Mouse (Mus musculus): ENCODE measurements around the gene Prdm16. TPM values are rescaled to one million over a fixed set of nuclear protein-coding genes. Genes with fewer than 3 reads are reported as not detected.

Gene Prdm16
- polyA plus RNA-seq, 1 experiment from 2014 or later: 12.5 TPM

DNA sequence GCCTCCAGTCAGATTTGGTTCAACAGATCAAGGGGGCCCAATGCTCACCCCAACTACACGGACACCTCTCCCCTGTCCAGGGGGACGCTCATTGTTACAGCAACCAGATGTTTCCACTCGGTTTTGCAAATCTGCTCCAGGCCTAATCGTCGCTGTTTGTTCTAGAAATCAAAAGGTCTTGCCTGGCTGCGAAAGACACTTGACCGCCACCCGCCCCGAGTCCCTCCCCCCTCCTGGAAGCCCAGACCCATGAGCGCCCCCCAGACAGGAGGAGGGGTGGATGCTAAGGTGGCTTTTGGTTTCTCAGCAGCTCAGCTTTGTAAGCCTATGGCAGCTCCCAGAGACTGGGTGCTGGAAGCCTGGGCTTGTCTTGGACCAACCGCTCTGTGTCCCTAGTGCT lies 68.7 kb downstream of the Prdm16 start:
- Histone ChIP-seq H3K4me1 (replicated peaks) (peaks cover 44% of the 10 kb centered on the region), H3K4me2 (replicated peaks) (no peak overlapping the region), H3K9ac (replicated peaks) (no peak overlapping the region), H3K9me3 (no peaks in the 10 kb centered on the region), H3K27me3 (peaks cover 12% of the 10 kb centered on the region), H3K4me3 (replicated peaks) (no peak overlapping the region), H3K27ac (no peak overlapping the region), H3K36me3 (no peaks in the 10 kb centered on the region)
- ATAC-seq: peak; percentile 44; the same call in 1 of the 2 replicates
- WGBS: 34% methylated on average over 11 of the region's 11 CpGs

DNA sequence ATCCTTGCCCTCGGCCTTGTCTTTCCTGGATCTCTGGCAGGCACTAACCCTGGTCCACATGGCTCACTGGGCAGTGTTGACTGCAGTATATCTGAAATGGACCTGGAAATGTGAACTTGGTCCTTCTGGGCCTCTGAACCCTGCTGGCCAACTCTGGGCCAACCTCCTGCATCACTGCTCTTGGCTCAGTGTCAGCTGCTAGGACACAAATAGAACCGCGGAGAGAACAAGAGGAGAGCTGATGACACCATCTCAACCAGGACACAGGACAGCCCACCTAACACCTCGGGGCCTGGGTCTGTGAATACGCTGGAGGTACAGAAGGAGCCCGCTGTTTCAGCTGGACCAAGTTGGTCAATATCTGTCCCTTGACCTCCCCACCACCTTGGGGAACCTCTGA lies 73.5 kb downstream of the Prdm16 start:
- no peak overlapping the region for H3K4me3 ChIP-seq (replicated peaks)
- H3K27me3 ChIP-seq: peaks cover 38% of the 10 kb centered on the region
- H3K9ac ChIP-seq (replicated peaks): no peak overlapping the region
- H3K27ac ChIP-seq: no peak overlapping the region
- H3K4me1 ChIP-seq (replicated peaks): peaks cover 12% of the 10 kb centered on the region
- 94% methylated on average over 6 of the region's 6 CpGs for WGBS
- no peaks in the 10 kb centered on the region for H3K9me3 ChIP-seq
- no peaks in the 10 kb centered on the region for H3K36me3 ChIP-seq
- H3K4me2 ChIP-seq (replicated peaks): no peak overlapping the region
- no peak for ATAC-seq

DNA sequence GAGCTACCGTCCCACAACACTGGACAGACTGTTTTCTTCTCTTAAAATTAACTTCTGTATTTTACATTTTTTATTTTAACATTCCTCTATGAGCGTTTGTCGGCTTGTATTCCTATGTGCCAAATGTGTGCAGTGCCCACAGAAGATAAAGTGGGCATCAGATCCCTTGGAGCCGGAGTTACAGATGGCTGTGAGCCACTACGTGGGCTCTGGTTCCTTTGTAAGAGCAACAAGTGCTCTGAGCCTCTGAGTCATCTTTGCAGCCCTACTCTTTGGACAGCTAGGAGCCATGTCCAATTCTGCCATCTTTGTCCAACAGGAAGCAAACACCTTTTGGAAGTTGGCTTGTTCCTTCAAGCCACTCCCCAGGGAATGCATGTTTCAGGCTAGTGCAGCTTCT lies 78.6 kb downstream of the Prdm16 start:
- H3K4me1 ChIP-seq (replicated peaks): peaks cover 42% of the 10 kb centered on the region
- peaks cover 48% of the 10 kb centered on the region for H3K27me3 ChIP-seq

DNA sequence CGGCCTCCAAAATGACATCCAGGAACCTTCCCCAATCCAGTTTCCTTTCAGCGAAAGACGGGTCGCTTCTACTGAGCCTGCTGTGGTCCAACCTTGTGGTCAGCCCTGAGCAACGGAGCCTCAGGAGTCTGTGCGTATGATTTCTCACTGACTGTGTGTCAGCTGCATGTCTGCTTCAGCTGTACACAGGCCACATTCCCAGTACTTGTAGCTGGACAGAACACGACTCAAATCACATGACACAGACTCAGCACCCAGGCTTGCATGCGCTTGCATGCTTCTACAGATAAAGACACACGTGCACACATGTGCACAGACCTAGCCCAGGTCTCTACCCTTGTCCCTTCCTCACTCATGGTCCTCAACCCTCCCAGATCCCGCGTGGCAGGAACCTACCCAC lies 79.5 kb downstream of the Prdm16 start:
- Histone ChIP-seq H3K9ac (replicated peaks) (no peak overlapping the region), H3K4me2 (replicated peaks) (no peak overlapping the region), H3K27me3 (peaks cover 44% of the 10 kb centered on the region), H3K27ac (no peak overlapping the region), H3K9me3 (no peaks in the 10 kb centered on the region), H3K4me3 (replicated peaks) (no peak overlapping the region), H3K4me1 (replicated peaks) (peaks cover 50% of the 10 kb centered on the region), H3K36me3 (no peaks in the 10 kb centered on the region)
- WGBS: 87% methylated on average over 11 of the region's 11 CpGs
- no peak for ATAC-seq

More for the DNA sequence above, 78.6 kb downstream of the Prdm16 start:
- Histone ChIP-seq H3K9me3 (no peaks in the 10 kb centered on the region), H3K4me3 (replicated peaks) (no peak overlapping the region), H3K36me3 (no peaks in the 10 kb centered on the region), H3K9ac (replicated peaks) (no peak overlapping the region), H3K4me2 (replicated peaks) (no peak overlapping the region), H3K27ac (no peak overlapping the region)
- WGBS: 94% methylated on average over 5 of the region's 5 CpGs
- ATAC-seq: no peak

DNA sequence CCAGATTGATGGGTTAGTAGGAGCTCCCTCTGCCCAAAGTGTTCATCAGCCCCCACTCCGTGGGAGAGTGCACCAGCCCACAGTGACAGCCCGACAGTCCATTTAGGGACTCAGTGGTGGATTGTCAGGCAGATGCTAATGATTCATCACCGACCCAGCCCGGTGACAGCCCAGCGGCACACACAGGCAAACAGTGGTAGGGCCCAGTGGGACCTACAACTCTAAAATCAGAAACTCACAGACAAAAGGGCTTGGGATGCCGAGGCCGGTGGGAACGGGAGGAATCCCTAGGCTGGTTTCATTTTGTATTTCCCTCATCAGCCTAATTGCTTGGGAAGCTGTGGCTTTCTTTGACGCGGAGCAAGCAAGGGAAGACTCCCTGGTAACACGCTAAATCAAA lies 80.3 kb downstream of the Prdm16 start:
- Histone ChIP-seq H3K36me3 (no peaks in the 10 kb centered on the region), H3K4me2 (replicated peaks) (no peak overlapping the region), H3K9ac (replicated peaks) (no peak overlapping the region), H3K27me3 (peaks cover 51% of the 10 kb centered on the region), H3K27ac (no peak overlapping the region; the same call in 1 of the 2 replicates), H3K4me3 (replicated peaks) (no peak overlapping the region), H3K4me1 (replicated peaks) (peaks cover 50% of the 10 kb centered on the region), H3K9me3 (no peaks in the 10 kb centered on the region)
- ATAC-seq: peak; percentile 68
- 33% methylated on average over 11 of the region's 11 CpGs for WGBS

DNA sequence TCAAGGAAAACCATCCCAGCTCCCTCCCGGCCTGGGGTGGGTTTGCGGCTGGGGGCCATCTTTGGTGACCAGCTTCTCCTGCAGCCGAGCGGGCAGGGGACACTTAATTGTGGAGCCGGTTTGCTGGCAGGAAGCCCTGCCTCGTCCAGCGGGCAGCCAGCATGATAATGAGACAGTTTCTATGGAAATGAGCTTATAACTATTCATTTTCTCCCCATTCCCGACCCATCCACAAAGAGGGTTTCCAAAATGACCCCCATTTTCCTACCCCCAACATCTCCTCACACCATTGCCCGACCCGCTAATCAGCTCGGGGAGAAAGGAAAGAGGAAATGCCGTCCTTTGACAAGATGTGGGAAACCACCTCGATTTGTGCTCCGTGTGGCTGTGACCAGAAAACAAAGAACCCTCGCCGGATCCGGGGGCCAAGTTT lies 86.7 kb downstream of the Prdm16 start:
- Histone ChIP-seq H3K36me3 (no peaks in the 10 kb centered on the region), H3K4me3 (replicated peaks) (0 out of 2 replicates have a peak overlapping the region, but pooled peaks have one; percentile 1), H3K27ac (peak overlapping the region; percentile 77), H3K9me3 (no peaks in the 10 kb centered on the region), H3K4me1 (replicated peaks) (peaks cover 64% of the 10 kb centered on the region), H3K4me2 (replicated peaks) (peak overlapping the region; percentile 44), H3K9ac (replicated peaks) (peak overlapping the region; percentile 46; the same call in 1 of the 2 replicates), H3K27me3 (peaks cover 55% of the 10 kb centered on the region)
- ATAC-seq: peak; percentile 63
- WGBS: 7% methylated on average over 17 of the region's 17 CpGs

DNA sequence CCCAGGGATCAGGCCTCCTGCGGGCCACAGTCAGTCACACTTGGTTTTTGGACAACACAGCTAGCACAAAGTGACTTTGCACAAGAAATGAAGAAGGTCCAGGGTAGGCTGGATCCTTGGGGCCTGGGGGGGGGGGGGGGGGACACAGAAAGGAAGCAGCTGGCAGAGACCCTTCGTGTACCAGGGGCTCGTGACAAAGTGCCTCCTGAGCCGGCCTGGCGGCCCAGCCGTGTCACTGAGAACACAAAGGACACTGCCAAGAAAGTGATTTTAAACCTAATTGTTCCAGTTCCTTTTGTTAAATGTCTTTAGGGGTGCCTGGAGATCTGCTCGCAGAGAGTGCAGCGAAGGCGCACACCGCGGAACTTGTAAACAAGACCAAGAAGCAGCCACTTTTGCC lies 87.2 kb downstream of the Prdm16 start:
- Histone ChIP-seq H3K4me3 (replicated peaks) (0 out of 2 replicates have a peak overlapping the region, but pooled peaks have one; percentile 1), H3K9me3 (no peaks in the 10 kb centered on the region), H3K4me1 (replicated peaks) (peaks cover 63% of the 10 kb centered on the region), H3K27me3 (peaks cover 60% of the 10 kb centered on the region), H3K9ac (replicated peaks) (0 out of 2 replicates have a peak overlapping the region, but pooled peaks have one; percentile 46), H3K4me2 (replicated peaks) (peak overlapping the region; percentile 44), H3K36me3 (no peaks in the 10 kb centered on the region), H3K27ac (peak overlapping the region; percentile 77)
- WGBS: 16% methylated on average over 11 of the region's 11 CpGs
- ATAC-seq: peak; percentile 55

DNA sequence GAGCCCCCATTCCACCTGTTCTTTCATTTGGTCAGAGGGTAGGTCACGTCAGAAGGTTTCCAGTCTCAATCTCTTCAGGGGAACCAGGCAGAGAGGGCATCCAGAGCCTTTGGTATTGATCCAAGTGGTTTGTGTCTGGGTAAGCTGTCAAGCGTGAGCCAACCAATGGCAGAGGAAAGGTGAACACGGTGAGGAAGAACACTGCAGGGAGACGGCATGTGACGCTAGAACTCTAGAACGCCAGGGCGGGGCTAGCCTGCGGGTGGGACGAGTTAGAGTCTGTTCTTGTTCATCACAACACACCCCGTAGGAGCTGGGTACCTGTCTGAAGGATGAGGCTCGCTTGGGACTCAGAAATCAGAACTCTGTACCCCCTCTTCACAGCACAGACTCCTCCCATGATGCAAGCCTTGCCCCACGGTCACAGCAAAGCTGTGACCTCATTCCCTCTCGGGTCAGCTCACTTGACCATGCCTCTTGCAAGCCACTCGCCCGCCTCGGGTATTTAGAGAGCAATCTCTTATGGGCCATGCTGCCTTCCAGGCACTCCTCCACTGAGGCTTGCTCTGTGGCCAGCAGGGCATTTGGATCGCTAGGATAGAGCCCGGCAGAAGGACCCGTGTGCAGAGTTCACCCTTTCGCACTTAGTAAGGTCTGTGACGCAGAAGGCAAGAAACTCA lies 89.4 kb downstream of the Prdm16 start:
- Histone ChIP-seq H3K36me3 (no peaks in the 10 kb centered on the region), H3K4me3 (replicated peaks) (no peak overlapping the region), H3K27ac (no peak overlapping the region), H3K4me1 (replicated peaks) (peaks cover 66% of the 10 kb centered on the region), H3K4me2 (replicated peaks) (no peak overlapping the region), H3K27me3 (peaks cover 59% of the 10 kb centered on the region), H3K9me3 (no peaks in the 10 kb centered on the region), H3K9ac (replicated peaks) (no peak overlapping the region)
- WGBS: 75% methylated on average over 21 of the region's 21 CpGs
- ATAC-seq: no peak

DNA sequence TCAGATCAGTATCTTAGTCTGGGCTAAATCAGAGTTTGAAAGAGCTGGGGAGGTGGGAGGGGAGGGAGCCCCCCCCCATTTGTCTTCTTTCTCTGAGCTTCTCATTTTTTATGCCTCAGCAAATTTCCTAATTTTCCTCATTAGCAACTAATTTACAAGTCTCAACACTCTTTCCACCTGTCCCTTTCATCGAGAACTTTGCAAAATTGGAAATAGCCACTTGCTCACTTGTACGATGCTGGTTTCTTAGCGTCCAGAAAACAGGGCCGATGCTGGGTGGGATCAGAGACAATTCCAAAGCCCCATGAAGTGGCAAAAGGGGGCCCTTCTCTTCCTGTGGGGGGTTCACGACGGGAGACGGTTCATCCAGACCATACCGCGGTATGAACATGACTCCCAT lies 91.4 kb downstream of the Prdm16 start:
- WGBS: 61% methylated on average over 9 of the region's 9 CpGs
- ATAC-seq: no peak
- Histone ChIP-seq H3K4me3 (replicated peaks) (no peak overlapping the region), H3K4me1 (replicated peaks) (peaks cover 75% of the 10 kb centered on the region), H3K4me2 (replicated peaks) (no peak overlapping the region), H3K27ac (no peak overlapping the region), H3K9me3 (no peaks in the 10 kb centered on the region), H3K36me3 (no peaks in the 10 kb centered on the region), H3K27me3 (peaks cover 50% of the 10 kb centered on the region), H3K9ac (replicated peaks) (no peak overlapping the region)

DNA sequence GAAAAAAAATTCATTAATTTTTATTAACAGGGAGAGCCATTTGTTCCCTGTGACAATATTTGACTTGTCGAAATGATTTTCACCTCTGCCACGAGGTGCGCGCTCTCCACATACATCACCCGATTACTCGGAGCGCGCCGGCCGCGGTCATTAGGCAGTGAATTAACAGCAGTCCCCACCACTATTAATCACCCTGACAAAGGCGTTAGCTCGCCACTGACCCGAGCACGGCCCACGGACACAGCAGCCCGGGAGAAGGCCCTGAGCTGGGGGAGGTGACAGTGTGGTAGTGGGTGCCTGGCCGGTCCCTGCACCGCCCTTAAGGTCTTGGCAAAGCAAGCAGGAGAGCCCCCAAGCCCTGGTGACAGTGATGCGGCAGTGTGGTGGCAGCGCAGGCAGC lies 92.8 kb downstream of the Prdm16 start:
- H3K4me1 ChIP-seq (replicated peaks): peaks cover 70% of the 10 kb centered on the region
- H3K9me3 ChIP-seq: no peaks in the 10 kb centered on the region
- peaks cover 50% of the 10 kb centered on the region for H3K27me3 ChIP-seq
- no peak for ATAC-seq
- H3K9ac ChIP-seq (replicated peaks): 0 out of 2 replicates have a peak overlapping the region, but pooled peaks have one; percentile 29
- no peak overlapping the region for H3K27ac ChIP-seq
- no peak overlapping the region for H3K4me3 ChIP-seq (replicated peaks)
- peak overlapping the region; percentile 19; the same call in 1 of the 2 replicates for H3K4me2 ChIP-seq (replicated peaks)
- 17% methylated on average over 21 of the region's 21 CpGs for WGBS
- no peaks in the 10 kb centered on the region for H3K36me3 ChIP-seq

DNA sequence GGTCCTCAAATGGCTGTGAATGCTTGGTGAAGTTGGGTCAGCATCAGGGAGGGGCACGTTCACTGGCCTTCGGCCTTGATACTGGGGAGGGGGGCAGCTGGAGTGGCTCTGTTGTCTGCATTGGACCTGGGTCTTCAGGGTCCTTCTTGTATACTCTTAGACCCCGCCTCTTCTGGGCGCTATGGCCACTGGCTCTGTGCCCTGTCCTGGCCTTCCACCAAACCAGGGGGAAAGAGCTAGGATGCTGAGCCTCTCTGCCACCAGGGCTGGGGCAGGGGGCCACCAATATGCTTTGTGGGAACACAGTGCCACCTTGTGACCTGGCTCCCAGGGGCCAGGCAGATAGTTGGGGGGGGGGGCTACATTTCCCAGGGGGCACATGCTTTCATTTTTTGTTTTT lies 93.5 kb downstream of the Prdm16 start:
- peaks cover 62% of the 10 kb centered on the region for H3K4me1 ChIP-seq (replicated peaks)
- 0 out of 2 replicates have a peak, but pooled peaks have one; percentile 34 for ATAC-seq
- peaks cover 46% of the 10 kb centered on the region for H3K27me3 ChIP-seq
- H3K4me3 ChIP-seq (replicated peaks): no peak overlapping the region
- 54% methylated on average over 4 of the region's 4 CpGs for WGBS
- no peaks in the 10 kb centered on the region for H3K9me3 ChIP-seq
- no peak overlapping the region for H3K9ac ChIP-seq (replicated peaks)
- H3K36me3 ChIP-seq: no peaks in the 10 kb centered on the region
- no peak overlapping the region for H3K27ac ChIP-seq
- no peak overlapping the region for H3K4me2 ChIP-seq (replicated peaks)

DNA sequence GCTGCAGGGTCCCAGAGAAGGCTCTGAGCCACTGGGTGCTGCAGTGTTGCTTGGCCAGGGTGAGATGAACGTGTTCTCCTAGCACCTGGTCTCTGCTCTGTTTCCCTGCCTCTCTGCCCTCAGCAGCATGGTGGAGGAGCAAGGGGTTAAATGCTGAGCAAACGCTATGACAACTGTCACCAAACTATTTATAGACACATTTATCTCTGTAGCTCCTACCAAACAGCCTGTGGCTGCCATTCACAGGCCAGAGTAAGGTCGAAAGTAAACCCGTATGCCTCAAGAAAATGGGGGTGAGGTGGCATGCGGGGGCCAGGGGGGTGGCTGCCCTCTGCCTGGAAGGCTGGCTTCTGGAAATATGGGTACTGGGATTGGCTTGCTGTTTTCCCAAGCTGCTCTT lies 94.1 kb downstream of the Prdm16 start:
- Histone ChIP-seq H3K4me1 (replicated peaks) (peaks cover 60% of the 10 kb centered on the region), H3K36me3 (no peaks in the 10 kb centered on the region), H3K4me2 (replicated peaks) (no peak overlapping the region), H3K9me3 (no peaks in the 10 kb centered on the region), H3K27me3 (peaks cover 42% of the 10 kb centered on the region), H3K27ac (no peak overlapping the region), H3K9ac (replicated peaks) (no peak overlapping the region), H3K4me3 (replicated peaks) (no peak overlapping the region)
- WGBS: 64% methylated on average over 5 of the region's 5 CpGs
- no peak for ATAC-seq
